Mouse (Mus musculus) lung, postnatal 4 days (tissue): ENCODE measurements around the gene Mat2a.
"Not testable (repeated sequence)": the region's sequence is repeated elsewhere in the genome, so short reads cannot be mapped to it uniquely, and the experiment has no call there.

ENCODE experiments used
- DNase-seq, 2 experiments: peaks; one replicate each; pipeline ENCODE4 v3.0.0; 2021

Gene Mat2a

GRCm38 (mm10) chr6:72439355-72440185 lies at the start of gene Mat2a:
Mat2a (minus strand) TSS chr6:72439558.
- peak; percentile 96 for DNase-seq

- no peak for DNase-seq
Measured at GRCm38 (mm10) chr6:72488850-72489249, 49.5 kb upstream of the Mat2a start.

GRCm38 (mm10) chr6:72487282-72487681 lies 47.9 kb upstream of the Mat2a start:
- no peak for DNase-seq

- DNase-seq, result no peak
Measured at GRCm38 (mm10) chr6:72486307-72486706, 46.9 kb upstream of the Mat2a start.

- no peak for DNase-seq
Measured at GRCm38 (mm10) chr6:72484887-72485286, 45.5 kb upstream of the Mat2a start.

GRCm38 (mm10) chr6:72482156-72482555 lies 42.8 kb upstream of the Mat2a start:
- no peak for DNase-seq

- peak in 1 of 2 experiments; percentile 16 for DNase-seq
Measured at GRCm38 (mm10) chr6:72480422-72480702, 41.0 kb upstream of the Mat2a start.

GRCm38 (mm10) chr6:72479645-72480421 lies 40.5 kb upstream of the Mat2a start:
- no peak for DNase-seq

- not testable (repeated sequence) for DNase-seq
Measured at GRCm38 (mm10) chr6:72478691-72479090, 39.3 kb upstream of the Mat2a start.

- no peak for DNase-seq
Measured at GRCm38 (mm10) chr6:72477621-72478020, 38.3 kb upstream of the Mat2a start.

GRCm38 (mm10) chr6:72476836-72477235 lies 37.5 kb upstream of the Mat2a start:
- no peak for DNase-seq

GRCm38 (mm10) chr6:72475221-72475985 lies 36.0 kb upstream of the Mat2a start:
- no peak for DNase-seq

- peak; percentile 46 to 77 for DNase-seq
Measured at GRCm38 (mm10) chr6:72473264-72474041, 34.1 kb upstream of the Mat2a start.

- no peak for DNase-seq
Measured at GRCm38 (mm10) chr6:72466171-72466570, 26.8 kb upstream of the Mat2a start.

GRCm38 (mm10) chr6:72465361-72466157 lies 26.2 kb upstream of the Mat2a start:
- no peak for DNase-seq

GRCm38 (mm10) chr6:72462550-72463257 lies 23.3 kb upstream of the Mat2a start:
- DNase-seq, result not testable (repeated sequence)

GRCm38 (mm10) chr6:72460036-72460801 lies 20.9 kb upstream of the Mat2a start:
- peak; percentile 11 to 39 for DNase-seq

GRCm38 (mm10) chr6:72458921-72459320 lies 19.6 kb upstream of the Mat2a start:
- DNase-seq, result no peak

- peak in 1 of 2 experiments; percentile 15 for DNase-seq
Measured at GRCm38 (mm10) chr6:72458418-72458817, 19.1 kb upstream of the Mat2a start.

GRCm38 (mm10) chr6:72456567-72456966 lies 17.2 kb upstream of the Mat2a start:
- DNase-seq, result no peak
